Mouse (Mus musculus) MEL (cell line): ENCODE measurements around the gene Natd1.

Source experiments
- CHD2 ChIP-seq: IDR thresholded peaks from 2 replicates; pipeline ENCODE4 v1.6.1; 2011; ENCODE audit warnings: low read length, improper control_type of control experiment
- CTCF ChIP-seq, 3 experiments: IDR thresholded peaks in 2 of 3; conservative IDR thresholded peaks in 1 of 3; 2 replicates each; pipeline ENCODE4 v1.5.1; 2011 to 2012; ENCODE audit warnings: low read length in 3 of 3, low read depth in 2 of 3, mild to moderate bottlenecking in 2 of 3, improper control_type of control experiment in 1 of 3, inconsistent platforms in 1 of 3, mixed read lengths in 1 of 3, moderate library complexity in 1 of 3; ENCODE audit not compliant: control insufficient read depth in 1 of 3, insufficient read depth in 1 of 3, poor library complexity in 1 of 3, severe bottlenecking in 1 of 3
- GATA1 ChIP-seq: IDR thresholded peaks from 2 replicates; pipeline ENCODE4 v1.6.1; 2011; ENCODE audit warnings: low read depth, low read length, improper control_type of control experiment
- HCFC1 ChIP-seq: IDR thresholded peaks from 2 replicates; pipeline ENCODE4 v1.6.1; 2012; ENCODE audit warnings: low read depth, mild to moderate bottlenecking, inconsistent platforms, low read length, improper control_type of control experiment, moderate library complexity
- POLR2A ChIP-seq, 2 experiments: IDR thresholded peaks; 2 replicates each; pipeline ENCODE4 v1.6.1; 2011 to 2012; ENCODE audit warnings: low read length in 2 of 2, mild to moderate bottlenecking in 2 of 2, control low read depth in 1 of 2, improper control_type of control experiment in 1 of 2, low read depth in 1 of 2, moderate library complexity in 1 of 2; ENCODE audit not compliant: control insufficient read depth in 1 of 2, insufficient read depth in 1 of 2, poor library complexity in 1 of 2
- ZNF384 ChIP-seq: IDR thresholded peaks from 2 replicates; pipeline ENCODE4 v1.6.1; 2012; ENCODE audit warnings: low read depth, mild to moderate bottlenecking, inconsistent platforms, low read length, improper control_type of control experiment

DNA sequence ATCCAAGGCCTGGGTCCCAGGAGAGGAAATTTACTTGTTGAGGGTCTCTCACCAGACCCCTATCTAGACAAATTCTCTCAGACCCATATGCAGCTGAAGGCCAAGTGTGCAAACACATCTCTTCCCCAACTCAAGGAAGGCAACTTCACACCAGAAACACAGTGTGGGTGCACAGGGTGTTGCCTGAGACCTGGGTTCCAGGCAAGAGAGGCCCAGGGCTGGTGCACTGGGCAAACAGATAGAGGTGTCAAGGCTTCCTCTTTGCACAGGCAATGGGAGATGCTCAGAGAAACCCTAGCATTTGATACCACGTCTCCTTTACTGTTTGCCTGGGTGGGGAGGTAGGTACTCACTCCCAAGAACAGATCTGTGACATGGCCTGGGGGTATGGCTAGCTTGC, 10.4 kb upstream of the Natd1 start:
- TF ChIP-seq ZNF384 (no peak), POLR2A (IDR thresholded peaks at IDR 0.05; ENCODE audit: control insufficient read depth in 1 of 2, insufficient read depth in 1 of 2, low read depth in 1 of 2, low read length in 2 of 2, poor library complexity in 1 of 2) (no peak), GATA1 (no peak), HCFC1 (no peak), CTCF (IDR thresholded peaks at IDR 0.05 in 2 of 3, conservative IDR thresholded peaks at IDR 0.05 in 1 of 3; ENCODE audit: control insufficient read depth in 1 of 3, insufficient read depth in 1 of 3, low read depth in 2 of 3, low read length in 3 of 3, poor library complexity in 1 of 3, severe bottlenecking in 1 of 3) (no peak), CHD2 (no peak)
